Mouse (Mus musculus) MEL (cell line): ENCODE measurements around the gene Slc16a11. TPM values are rescaled to one million over a fixed set of nuclear protein-coding genes. Genes with fewer than 3 reads are reported as not detected.
A peak's percentile ranks its signal among the peaks of the same experiment; 100 is the strongest.

Source experiments
- DNase-seq: peaks from one replicate; pipeline ENCODE4 v3.0.0; 2011; ENCODE audit warnings: low read depth, low spot score
- H3K27ac ChIP-seq: 2 replicates; pipeline ENCODE4 v1.5.1; 2012; ENCODE audit warnings: low read depth, mild to moderate bottlenecking, control low read depth, low read length, moderate library complexity; ENCODE audit not compliant: control insufficient read depth
- H3K27me3 ChIP-seq, 2 experiments: fragments of 150-350 bp in 1 of 2; sonication (generic) in 1 of 2; 2 replicates each; pipeline ENCODE4 v1.6.1; 2012; ENCODE audit warnings: low read length in 2 of 2, mild to moderate bottlenecking in 2 of 2, improper control_type of control experiment in 1 of 2, moderate library complexity in 1 of 2; ENCODE audit not compliant: insufficient read depth in 2 of 2, control insufficient read depth in 1 of 2
- H3K36me3 ChIP-seq, 2 experiments: 2 replicates each; pipeline ENCODE4 v1.6.1; 2012 to 2014; ENCODE audit warnings: low read length in 2 of 2, improper control_type of control experiment in 1 of 2, inconsistent platforms in 1 of 2, mild to moderate bottlenecking in 1 of 2; ENCODE audit not compliant: insufficient read depth in 2 of 2, control insufficient read depth in 1 of 2
- H3K4me1 ChIP-seq, 2 experiments: fragments of 150-350 bp in 1 of 2; sonication (generic) in 1 of 2; 2 replicates each; pipeline ENCODE4 v1.6.1; 2012; ENCODE audit warnings: low read length in 2 of 2, improper control_type of control experiment in 1 of 2, mild to moderate bottlenecking in 1 of 2; ENCODE audit not compliant: insufficient read depth in 2 of 2, control insufficient read depth in 1 of 2
- H3K4me3 ChIP-seq, 2 experiments: fragments of 150-350 bp in 1 of 2; sonication (generic) in 1 of 2; 2 replicates each; pipeline ENCODE4 v1.5.1; 2012; ENCODE audit warnings: low read depth in 2 of 2, low read length in 2 of 2, mild to moderate bottlenecking in 2 of 2, moderate library complexity in 2 of 2, control low read depth in 1 of 2, improper control_type of control experiment in 1 of 2; ENCODE audit not compliant: control insufficient read depth in 1 of 2, insufficient read depth in 1 of 2
- H3K79me2 ChIP-seq: 2 replicates; pipeline ENCODE4 v1.6.1; 2012; ENCODE audit warnings: mild to moderate bottlenecking, low read length, moderate library complexity; ENCODE audit not compliant: control insufficient read depth, poor library complexity, insufficient read depth
- H3K9ac ChIP-seq: 2 replicates; pipeline ENCODE4 v1.6.1; 2012; ENCODE audit warnings: low read depth, mild to moderate bottlenecking, control low read depth, low read length, moderate library complexity; ENCODE audit not compliant: control insufficient read depth, poor library complexity, severe bottlenecking
- H3K9me3 ChIP-seq: fragments of 150-350 bp; sonication (generic); replicated peaks from 2 replicates; pipeline ENCODE4 v1.6.1; 2012; ENCODE audit warnings: mild to moderate bottlenecking, low read length, improper control_type of control experiment, moderate library complexity; ENCODE audit not compliant: insufficient read depth
- CHD1 ChIP-seq: IDR thresholded peaks from 2 replicates; pipeline ENCODE4 v1.6.1; 2012; ENCODE audit warnings: low read depth, mild to moderate bottlenecking, inconsistent platforms, low read length, improper control_type of control experiment
- CTCF ChIP-seq, 3 experiments: IDR thresholded peaks in 2 of 3; conservative IDR thresholded peaks in 1 of 3; 2 replicates each; pipeline ENCODE4 v1.5.1; 2011 to 2012; ENCODE audit warnings: low read length in 3 of 3, low read depth in 2 of 3, mild to moderate bottlenecking in 2 of 3, improper control_type of control experiment in 1 of 3, inconsistent platforms in 1 of 3, mixed read lengths in 1 of 3, moderate library complexity in 1 of 3; ENCODE audit not compliant: control insufficient read depth in 1 of 3, insufficient read depth in 1 of 3, poor library complexity in 1 of 3, severe bottlenecking in 1 of 3
- ELF1 ChIP-seq: IDR thresholded peaks from 2 replicates; pipeline ENCODE4 v1.6.1; 2014; ENCODE audit warnings: low read depth, mild to moderate bottlenecking, inconsistent platforms, low read length, improper control_type of control experiment, moderate library complexity
- ETS1 ChIP-seq: IDR thresholded peaks from 2 replicates; pipeline ENCODE4 v1.6.1; 2012; ENCODE audit warnings: low read depth, mild to moderate bottlenecking, inconsistent platforms, low read length, improper control_type of control experiment, moderate library complexity
- GABPA ChIP-seq: IDR thresholded peaks from 2 replicates; pipeline ENCODE4 v1.6.1; 2012; ENCODE audit warnings: low read depth, mild to moderate bottlenecking, inconsistent platforms, low read length, improper control_type of control experiment, moderate library complexity
- GATA1 ChIP-seq: IDR thresholded peaks from 2 replicates; pipeline ENCODE4 v1.6.1; 2011; ENCODE audit warnings: low read depth, low read length, improper control_type of control experiment
- HCFC1 ChIP-seq: IDR thresholded peaks from 2 replicates; pipeline ENCODE4 v1.6.1; 2012; ENCODE audit warnings: low read depth, mild to moderate bottlenecking, inconsistent platforms, low read length, improper control_type of control experiment, moderate library complexity
- JUND ChIP-seq: IDR thresholded peaks from 2 replicates; pipeline ENCODE4 v1.6.1; 2011; ENCODE audit warnings: low read depth, mild to moderate bottlenecking, improper control_type of control experiment, low read length
- MEF2A ChIP-seq: IDR thresholded peaks from 2 replicates; pipeline ENCODE4 v1.6.1; 2014; ENCODE audit warnings: low read depth, mild to moderate bottlenecking, inconsistent platforms, low read length, improper control_type of control experiment; ENCODE audit not compliant: poor library complexity, insufficient replicate concordance, severe bottlenecking; ENCODE audit errors: extremely low read depth
- MYB ChIP-seq: IDR thresholded peaks from 2 replicates; pipeline ENCODE4 v1.6.1; 2011; ENCODE audit warnings: mild to moderate bottlenecking, low read depth, low read length, improper control_type of control experiment
- NRF1 ChIP-seq: IDR thresholded peaks from 2 replicates; pipeline ENCODE4 v1.6.1; 2014; ENCODE audit warnings: low read depth, mild to moderate bottlenecking, inconsistent platforms, low read length, improper control_type of control experiment, moderate library complexity; ENCODE audit not compliant: poor library complexity, insufficient read depth, severe bottlenecking
- POLR2AphosphoS2 ChIP-seq: IDR thresholded peaks from 2 replicates; pipeline ENCODE4 v1.6.1; 2011; ENCODE audit warnings: low read length, improper control_type of control experiment
- POLR2AphosphoS5 ChIP-seq: IDR thresholded peaks from 2 replicates; pipeline ENCODE4 v1.6.1; 2012; ENCODE audit warnings: low read depth, borderline replicate concordance, mild to moderate bottlenecking, inconsistent platforms, low read length, moderate library complexity, mixed read lengths
- RAD21 ChIP-seq: IDR thresholded peaks from 2 replicates; pipeline ENCODE4 v1.6.1; 2011; ENCODE audit warnings: mild to moderate bottlenecking, low read depth, low read length, improper control_type of control experiment
- RCOR1 ChIP-seq: IDR thresholded peaks from 2 replicates; pipeline ENCODE4 v1.6.1; 2012; ENCODE audit warnings: low read depth, mild to moderate bottlenecking, inconsistent platforms, low read length, improper control_type of control experiment
- SMC3 ChIP-seq: IDR thresholded peaks from 2 replicates; pipeline ENCODE4 v1.6.1; 2011; ENCODE audit warnings: low read depth, low read length, improper control_type of control experiment
- TCF12 ChIP-seq: IDR thresholded peaks from 2 replicates; pipeline ENCODE4 v1.6.1; 2014; ENCODE audit warnings: low read depth, mild to moderate bottlenecking, inconsistent platforms, low read length, improper control_type of control experiment, moderate library complexity
- UBTF ChIP-seq: IDR thresholded peaks from 2 replicates; pipeline ENCODE4 v1.6.1; 2012; ENCODE audit warnings: low read depth, mild to moderate bottlenecking, inconsistent platforms, low read length, improper control_type of control experiment, moderate library complexity, borderline replicate concordance; ENCODE audit not compliant: insufficient read depth
- USF1 ChIP-seq: IDR thresholded peaks from 2 replicates; pipeline ENCODE4 v1.6.1; 2014; ENCODE audit warnings: low read depth, mild to moderate bottlenecking, inconsistent platforms, low read length, improper control_type of control experiment, moderate library complexity
- ZC3H11A ChIP-seq: IDR thresholded peaks from 2 replicates; pipeline ENCODE4 v1.6.1; 2012; ENCODE audit warnings: low read depth, mild to moderate bottlenecking, inconsistent platforms, low read length, improper control_type of control experiment
- polyA plus RNA-seq, 2 experiments: library from polyadenylated mRNA; stranded (reverse) in 1 of 2; unstranded in 1 of 2; fragments of >175 nt in 1 of 2; fragments of >200 nt in 1 of 2; gene quantifications; 2 replicates each; pipeline versions ENCODE4 v1.2.1 to v1.2.4; 2012; ENCODE audit warnings: low replicate concordance in 2 of 2, low read depth in 1 of 2; ENCODE audit not compliant: insufficient read length in 2 of 2, insufficient read depth in 1 of 2, missing spikeins in 1 of 2
- total RNA-seq: library from RNA; depleted of rRNA; stranded (reverse); fragments of 300-350 nt; gene quantifications from 2 replicates; pipeline ENCODE4 v1.2.3, GENCODE M21; 2012

Slc16a11 gene
- total and polyA plus RNA-seq, 3 experiments: 0.31 to 1.2 TPM; not detected in 1

- H3K79me2 ChIP-seq: no peaks in the 10 kb centered on the region
- no peaks in the 10 kb centered on the region for H3K9me3 ChIP-seq
- peak; percentile 65 for DNase-seq
- H3K27me3 ChIP-seq: no peaks in the 10 kb centered on the region
- TF ChIP-seq SMC3 (peak; percentile 72), HCFC1 (no peak), ZC3H11A (peak; percentile 55), CTCF (IDR thresholded peaks at IDR 0.05 in 2 of 3, conservative IDR thresholded peaks at IDR 0.05 in 1 of 3; ENCODE audit: control insufficient read depth in 1 of 3, insufficient read depth in 1 of 3, low read depth in 2 of 3, low read length in 3 of 3, poor library complexity in 1 of 3, severe bottlenecking in 1 of 3) (peak; percentile 76 to 85 (median 80)), JUND (no peak), NRF1 (no peak), RAD21 (peak; percentile 62)
- H3K36me3 ChIP-seq: no peaks in the 10 kb centered on the region
- no peak overlapping the region for H3K4me3 ChIP-seq
- no peak overlapping the region for H3K9ac ChIP-seq
- no peaks in the 10 kb centered on the region for H3K4me1 ChIP-seq
- H3K27ac ChIP-seq: no peak overlapping the region
These were observed 34.9 kb upstream of the Slc16a11 start for GRCm38 (mm10) chr11:70177647-70178046.

- no peak overlapping the region for H3K9ac ChIP-seq
- H3K4me1 ChIP-seq: no peaks in the 10 kb centered on the region
- no peaks in the 10 kb centered on the region for H3K79me2 ChIP-seq
- H3K9me3 ChIP-seq: no peaks in the 10 kb centered on the region
- no peaks in the 10 kb centered on the region for H3K36me3 ChIP-seq
- TF ChIP-seq RCOR1 (no peak), ETS1 (no peak), JUND (no peak), ELF1 (no peak), USF1 (no peak), TCF12 (no peak), MEF2A (no peak)
- no peak for DNase-seq
- no peaks in the 10 kb centered on the region for H3K27me3 ChIP-seq
- no peak overlapping the region for H3K4me3 ChIP-seq
- no peak overlapping the region for H3K27ac ChIP-seq
These were observed 34.2 kb upstream of the Slc16a11 start for GRCm38 (mm10) chr11:70178311-70178710.

GRCm38 (mm10) chr11:70178756-70179155 is 33.8 kb upstream of the Slc16a11 start:
- H3K27ac ChIP-seq: no peak overlapping the region
- H3K36me3 ChIP-seq: no peaks in the 10 kb centered on the region
- TF ChIP-seq GABPA (no peak), HCFC1 (no peak), ELF1 (no peak), RCOR1 (no peak), CHD1 (no peak), POLR2AphosphoS5 (no peak), GATA1 (no peak), UBTF (no peak), CTCF (IDR thresholded peaks at IDR 0.05 in 2 of 3, conservative IDR thresholded peaks at IDR 0.05 in 1 of 3; ENCODE audit: control insufficient read depth in 1 of 3, insufficient read depth in 1 of 3, low read depth in 2 of 3, low read length in 3 of 3, poor library complexity in 1 of 3, severe bottlenecking in 1 of 3) (no peak), JUND (no peak), POLR2AphosphoS2 (no peak), ETS1 (no peak), MYB (no peak), TCF12 (no peak)
- H3K79me2 ChIP-seq: no peaks in the 10 kb centered on the region
- no peaks in the 10 kb centered on the region for H3K27me3 ChIP-seq
- H3K4me3 ChIP-seq: no peak overlapping the region
- H3K9ac ChIP-seq: no peak overlapping the region
- H3K4me1 ChIP-seq: no peaks in the 10 kb centered on the region
- DNase-seq: no peak
- H3K9me3 ChIP-seq: no peaks in the 10 kb centered on the region
